Mouse (Mus musculus) layer of hippocampus, adult 8-10 months (tissue): ENCODE measurements at regions not wholly inside any gene's neighbourhood (a gene's known extent, or its start where the extent isn't known, plus 50 kb on each side); places are given as distances from the start of the nearest gene placed in this dataset.
"Not testable (repeated sequence)": the region's sequence is repeated elsewhere in the genome, so short reads cannot be mapped to it uniquely, and the experiment has no call there.

Experiments
- DNase-seq, 2 experiments: peaks; one replicate each; pipeline ENCODE4 v3.0.0; 2022; ENCODE audit warnings: low spot score in 2 of 2

DNA sequence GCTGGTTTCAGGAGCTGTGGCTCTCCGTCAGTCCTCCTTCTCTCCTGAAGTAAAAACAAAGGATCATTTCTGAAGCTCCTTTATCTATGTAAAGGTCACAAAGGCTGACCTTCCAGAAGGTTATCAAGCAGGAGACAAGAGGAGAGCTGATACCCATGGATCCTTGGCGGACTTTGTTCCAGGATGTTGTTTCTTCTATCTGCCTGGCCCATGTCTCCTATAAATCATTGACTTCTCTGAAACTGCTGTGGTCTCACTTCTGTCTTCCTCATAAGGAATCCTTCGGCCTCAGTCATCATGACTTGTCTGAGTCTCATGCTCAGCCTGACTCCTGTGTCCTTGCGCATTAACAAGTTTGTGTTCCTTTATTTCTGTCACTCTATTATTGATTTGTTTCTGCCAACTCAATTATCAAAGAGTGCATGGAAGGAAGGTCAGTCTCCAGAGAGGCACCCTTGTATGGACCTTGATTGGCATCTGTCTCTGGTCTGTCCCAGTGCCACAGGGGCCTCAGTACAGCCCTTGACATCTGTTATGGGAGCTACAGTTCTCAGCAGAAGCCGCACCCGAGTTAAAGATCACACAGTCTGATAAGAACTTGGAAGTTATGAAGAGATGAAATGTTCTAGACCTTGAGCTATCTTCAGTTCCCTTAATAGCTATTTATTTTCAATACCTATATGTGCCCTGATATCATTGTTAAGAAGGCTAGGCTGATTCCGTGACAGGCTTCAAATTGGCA, 53.2 kb upstream of the Dazl start:
- DNase-seq: no peak

DNA sequence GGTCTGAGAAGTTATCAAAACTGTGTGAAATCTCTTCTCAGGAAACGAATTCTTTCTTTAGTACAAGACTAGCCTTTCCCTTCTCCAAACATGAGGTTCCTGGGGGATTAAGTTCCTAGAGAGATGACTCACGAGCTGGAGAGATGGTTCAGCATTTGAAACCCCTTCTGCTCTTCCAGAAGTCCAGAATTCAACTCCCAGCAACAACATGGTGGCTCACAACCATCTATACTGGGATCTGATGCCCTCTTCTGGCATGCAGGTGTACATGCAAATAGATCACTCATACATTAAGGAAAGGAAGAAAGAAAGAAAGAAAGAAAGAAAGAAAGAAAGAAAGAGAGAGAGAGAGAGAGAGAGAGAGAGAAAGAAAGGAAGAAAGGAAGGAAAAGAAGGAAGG, 60.4 kb upstream of the Dazl start:
- not testable (repeated sequence) for DNase-seq

DNA sequence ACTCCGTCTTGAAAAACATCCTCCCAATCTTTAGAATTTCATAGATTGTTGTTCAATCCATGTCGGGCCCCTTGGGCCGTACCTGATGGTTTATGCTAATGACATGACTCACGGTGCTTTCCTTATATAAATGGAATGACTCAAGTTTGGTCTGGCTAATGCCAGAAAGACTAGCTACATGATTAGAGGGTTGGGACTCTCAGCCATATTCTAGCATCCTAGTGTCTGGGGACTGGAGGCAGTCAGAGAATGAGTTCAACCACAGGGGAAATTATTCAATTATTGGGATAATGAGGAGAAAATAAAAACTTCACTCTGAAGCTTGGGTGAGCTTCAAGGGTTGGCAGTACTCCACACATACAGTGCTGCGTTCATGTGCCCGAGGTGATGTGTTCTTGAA, 60.9 kb upstream of the Dazl start:
- no peak for DNase-seq

DNA sequence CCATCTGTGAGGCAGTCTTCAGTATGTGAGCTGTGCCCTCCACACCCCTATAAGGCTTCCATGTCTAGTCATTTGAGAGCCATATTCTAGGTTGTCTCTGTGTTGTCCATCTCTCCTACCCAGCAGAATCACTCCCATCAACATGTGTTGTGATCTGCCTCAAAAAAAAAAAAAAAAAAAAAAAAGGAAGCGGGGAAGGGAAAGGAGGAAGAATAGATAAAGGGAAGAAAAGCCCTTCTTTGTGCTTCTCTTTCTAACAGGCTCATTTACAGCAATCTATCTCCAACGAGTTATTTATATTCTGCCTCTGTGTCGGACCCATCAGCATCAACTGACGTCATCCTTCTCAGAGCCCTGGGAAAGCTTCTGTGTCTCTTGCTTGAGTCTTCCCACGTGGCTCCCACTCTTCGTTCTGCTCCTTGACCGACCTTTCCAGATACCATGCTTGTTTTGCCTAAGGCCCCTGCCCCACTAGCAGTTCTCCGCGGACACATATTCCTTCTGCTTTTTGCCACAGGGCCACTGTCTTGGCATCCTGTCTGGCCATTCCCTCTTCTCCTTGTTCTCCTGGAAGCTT, 68.3 kb upstream of the Dazl start:
- no peak for DNase-seq

DNA sequence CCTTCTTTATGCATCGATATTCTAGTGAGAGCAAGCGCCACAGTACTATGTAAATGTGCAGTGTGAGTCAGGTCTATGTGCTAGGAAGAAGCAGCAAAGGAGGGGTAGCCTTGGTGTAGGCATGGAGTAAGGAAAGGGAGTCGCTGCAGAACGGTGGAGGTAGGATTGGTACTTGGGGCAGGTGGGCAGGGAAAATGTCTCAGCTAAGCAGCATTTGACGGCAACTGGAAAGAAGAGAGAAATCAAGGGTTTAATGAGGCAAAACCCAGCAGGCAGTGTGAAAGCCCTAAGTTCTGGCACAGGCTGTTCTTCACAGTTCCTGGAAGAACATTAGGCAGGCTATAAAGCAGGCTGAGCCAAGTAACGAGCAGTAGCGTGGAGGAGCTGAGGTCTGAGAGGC, 72.0 kb upstream of the Dazl start:
- DNase-seq: no peak

DNA sequence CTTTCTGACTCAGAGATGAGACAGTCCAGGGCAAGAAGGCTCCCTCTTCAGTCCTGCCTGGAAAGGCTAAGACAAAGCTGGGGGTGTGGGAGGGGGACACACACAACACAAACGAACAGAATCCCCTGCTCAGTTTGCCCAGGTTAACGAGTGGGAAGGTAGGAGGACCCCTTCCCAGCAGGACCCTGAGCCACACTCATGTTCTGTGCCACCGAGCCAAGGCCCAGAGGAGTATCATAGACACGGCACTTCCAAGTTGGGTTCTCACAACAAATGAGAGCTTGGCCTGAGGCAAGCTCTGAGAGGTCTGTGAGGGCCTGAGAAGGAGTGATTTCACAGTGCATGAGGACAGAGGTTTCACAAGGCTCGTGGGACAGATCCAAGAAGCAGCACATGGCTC, 72.7 kb upstream of the Dazl start:
- no peak for DNase-seq

DNA sequence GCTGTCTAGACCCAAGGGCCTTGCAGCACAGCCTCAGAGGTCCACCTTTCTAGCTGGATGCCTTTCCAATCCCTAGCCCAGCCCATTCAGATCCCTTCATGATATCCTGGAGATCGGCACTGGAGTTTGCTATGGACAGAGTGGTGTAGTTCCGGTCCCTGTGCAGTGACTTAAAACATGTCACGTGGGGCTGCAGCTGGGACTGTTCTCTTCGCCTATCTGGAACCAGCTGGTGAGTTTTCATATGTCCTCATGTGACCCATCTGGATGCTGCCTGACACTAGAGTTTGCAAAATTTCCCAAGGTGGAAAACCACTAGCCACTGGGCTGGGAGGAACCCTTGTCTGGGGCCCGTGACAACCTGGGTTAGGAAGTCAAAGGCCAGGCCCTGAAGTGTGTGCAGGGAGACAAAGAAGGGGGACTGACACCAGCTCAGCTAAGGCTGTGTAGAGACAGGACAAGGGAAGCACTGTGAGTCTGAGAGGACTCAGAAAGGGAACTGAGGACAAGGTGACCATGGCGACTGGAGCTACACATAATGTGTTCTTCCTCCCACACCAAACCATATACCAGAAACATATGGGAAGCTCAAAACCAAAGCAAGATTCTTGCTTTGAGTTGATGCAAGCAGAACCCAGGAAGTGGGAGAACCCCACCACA, 75.9 kb upstream of the Dazl start:
- DNase-seq: no peak

DNA sequence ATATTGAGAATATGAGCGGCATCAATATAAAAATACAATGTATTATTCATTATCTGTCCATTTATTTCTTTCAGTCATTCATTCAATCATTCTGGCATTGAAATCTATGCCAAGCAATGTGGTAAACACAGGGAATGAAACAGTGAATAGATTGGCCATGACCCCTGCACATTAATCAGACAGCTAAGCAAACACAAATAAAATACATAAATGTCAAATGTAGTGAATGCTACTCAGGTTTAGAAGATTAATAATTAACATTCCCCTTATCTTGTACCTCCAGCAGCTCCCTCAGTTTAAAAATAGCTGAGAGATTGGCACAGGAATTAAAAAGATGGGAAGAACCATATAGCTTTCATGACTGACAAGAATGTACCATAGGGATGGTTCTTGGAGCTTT, 77.0 kb upstream of the Dazl start:
- DNase-seq: no peak

DNA sequence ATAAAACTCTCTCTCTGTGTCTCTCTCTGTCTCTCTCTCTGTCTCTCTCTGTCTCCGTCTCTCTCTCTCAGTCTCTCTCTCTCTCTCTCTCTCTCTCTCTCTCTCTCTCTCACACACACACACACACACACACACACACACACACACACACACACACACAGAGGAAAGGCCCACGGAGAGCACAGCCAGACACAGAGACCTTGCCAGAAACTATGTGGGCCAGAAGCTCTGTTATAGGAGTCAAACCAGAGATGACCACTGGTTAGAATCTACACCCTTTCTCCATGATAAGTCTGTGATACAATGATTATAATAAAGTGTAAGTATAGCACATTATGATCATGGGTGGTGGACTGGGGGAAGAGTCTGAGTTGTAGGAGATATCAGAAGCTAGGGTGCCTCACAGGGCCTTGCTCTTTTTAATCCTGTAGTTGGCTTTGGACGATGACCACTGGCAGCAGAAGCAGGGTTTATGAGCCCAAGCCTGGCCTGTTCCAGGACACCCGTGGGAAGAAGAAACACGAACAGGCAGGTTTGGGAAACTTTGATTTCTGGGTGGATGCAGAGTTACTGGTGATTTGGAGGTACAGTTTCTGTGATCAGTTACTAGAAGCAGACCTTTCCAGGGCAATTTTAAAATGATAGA, 80.2 kb upstream of the Dazl start:
- no peak for DNase-seq

DNA sequence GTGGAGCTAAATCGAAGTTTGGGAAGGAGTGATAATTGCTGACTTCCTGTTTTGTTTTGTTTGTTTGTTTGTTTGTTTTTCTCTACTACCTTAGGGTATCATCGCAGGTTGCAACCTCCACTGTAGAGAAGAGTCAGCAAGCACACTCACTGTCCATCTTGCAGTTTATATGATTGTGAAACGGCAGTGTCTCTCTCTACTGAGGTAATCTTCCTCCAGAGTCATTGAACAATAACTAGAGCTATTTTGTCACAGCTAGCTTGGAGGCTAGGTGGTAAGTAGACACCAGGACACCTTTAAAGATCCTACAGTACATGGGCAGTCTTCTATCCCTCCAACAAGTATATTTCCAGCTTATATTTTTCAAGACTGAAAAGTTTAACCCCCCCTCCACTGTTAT, 82.0 kb upstream of the Dazl start:
- no peak for DNase-seq

DNA sequence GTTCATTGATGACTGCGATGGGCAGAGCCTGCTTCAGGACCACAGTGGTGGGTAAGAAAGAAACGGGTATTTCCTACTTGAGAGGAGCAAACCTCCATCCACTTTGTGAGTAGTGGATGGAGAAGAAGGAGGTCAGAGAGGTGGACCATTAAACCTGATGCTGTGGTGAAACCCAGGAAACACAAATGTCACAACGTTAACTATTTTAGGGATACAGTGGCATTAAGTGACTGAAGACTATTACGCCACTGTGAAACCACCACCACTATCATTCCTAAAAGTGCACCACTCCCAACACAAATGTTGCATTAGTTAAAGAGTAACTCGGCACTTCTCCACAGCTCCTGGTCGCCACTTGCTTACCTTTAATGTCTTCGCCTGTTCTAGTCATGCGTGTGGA, 83.3 kb upstream of the Dazl start:
- DNase-seq: no peak

DNA sequence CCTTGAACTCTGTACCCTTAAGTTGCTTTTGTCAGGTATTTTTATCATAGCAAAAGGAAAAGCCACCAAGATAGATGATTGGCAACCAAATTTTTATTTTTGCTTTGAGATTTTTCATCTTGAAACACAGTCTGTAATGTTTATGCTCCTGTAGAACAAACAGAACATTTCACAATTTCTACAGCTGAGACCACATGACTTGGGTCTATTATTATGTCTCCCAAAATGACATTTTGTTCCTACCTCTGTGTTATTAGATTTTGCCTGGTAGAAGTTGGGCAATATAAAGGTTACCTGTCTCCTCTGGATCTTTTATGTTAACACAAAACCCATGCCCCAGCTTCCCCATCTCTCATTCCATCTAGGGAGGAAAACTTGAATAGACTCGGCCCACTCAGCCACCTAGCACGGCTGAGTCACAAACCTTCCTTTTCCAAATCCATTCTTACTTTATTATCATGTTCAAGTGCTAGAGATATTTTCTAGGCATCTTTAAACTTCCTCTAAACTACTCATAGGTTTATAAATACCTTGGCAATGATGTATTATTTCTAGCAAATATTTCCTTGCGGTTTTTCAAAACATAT, 84.8 kb upstream of the Dazl start:
- no peak for DNase-seq

DNA sequence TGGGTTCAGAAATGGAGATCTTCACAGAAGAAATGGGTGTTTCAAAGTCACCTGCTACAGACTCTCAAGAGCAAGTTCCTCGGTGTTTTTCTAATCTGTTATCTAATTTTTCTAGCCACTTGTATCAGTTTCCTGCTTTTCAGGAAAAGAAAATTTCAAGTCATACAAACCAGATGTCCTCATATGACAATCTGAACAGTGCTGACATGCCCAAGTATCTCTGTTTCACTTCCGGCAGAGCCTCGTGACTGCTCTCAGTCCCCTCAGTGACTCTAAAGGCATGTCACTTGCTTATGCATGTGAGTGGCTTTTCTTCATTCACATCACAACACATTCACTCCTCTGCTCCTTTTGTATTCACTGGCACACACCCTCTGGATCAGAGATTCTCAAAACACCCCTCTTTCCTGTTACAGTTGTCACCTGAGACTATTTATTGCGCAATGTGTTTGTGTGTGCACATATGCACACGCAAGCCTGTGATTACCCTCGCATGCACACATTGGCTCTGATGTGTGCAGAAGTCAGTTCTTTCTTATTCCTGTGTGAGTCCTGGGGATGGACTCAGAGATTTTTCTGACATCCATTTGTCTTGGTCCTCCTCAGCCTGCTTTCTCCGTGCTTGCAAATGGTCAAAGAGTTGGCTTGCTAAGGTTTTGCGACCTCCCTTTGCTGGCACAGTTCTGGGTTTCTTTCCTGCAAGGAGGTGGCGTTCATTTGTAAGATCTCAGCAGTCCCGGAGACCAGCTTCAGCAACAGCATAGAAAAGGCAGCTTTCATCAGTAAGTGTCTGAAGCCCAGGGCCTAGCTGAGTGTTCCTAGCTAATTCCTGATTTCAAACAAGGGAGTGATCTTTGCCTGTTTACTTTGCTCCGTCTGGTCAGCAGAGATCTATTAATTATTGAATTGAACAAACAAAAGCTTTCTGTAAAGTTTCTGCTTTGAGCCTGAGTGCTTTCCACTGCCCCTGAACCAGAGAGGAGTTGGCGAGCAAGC, 95.6 kb upstream of the Dazl start:
- DNase-seq: no peak

DNA sequence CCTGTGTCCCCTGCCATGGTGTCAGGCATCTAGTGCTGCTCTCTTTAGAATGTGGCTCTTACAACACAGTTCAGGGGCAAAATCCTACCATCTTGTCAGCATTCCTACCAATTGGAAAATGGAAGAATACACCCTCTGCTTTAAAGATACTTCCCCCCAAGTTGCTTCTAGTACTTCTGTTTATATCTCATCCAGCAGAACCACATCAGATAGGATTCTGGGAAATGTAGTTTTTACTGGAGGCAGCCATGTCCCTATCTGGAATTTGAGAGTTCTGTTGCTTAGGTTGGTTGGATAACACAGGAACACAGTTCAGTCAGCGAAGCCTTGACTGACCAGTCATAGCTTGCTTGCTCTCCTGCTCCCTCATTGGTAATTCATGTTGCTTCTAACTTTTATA, 96.7 kb upstream of the Dazl start:
- DNase-seq: no peak

DNA sequence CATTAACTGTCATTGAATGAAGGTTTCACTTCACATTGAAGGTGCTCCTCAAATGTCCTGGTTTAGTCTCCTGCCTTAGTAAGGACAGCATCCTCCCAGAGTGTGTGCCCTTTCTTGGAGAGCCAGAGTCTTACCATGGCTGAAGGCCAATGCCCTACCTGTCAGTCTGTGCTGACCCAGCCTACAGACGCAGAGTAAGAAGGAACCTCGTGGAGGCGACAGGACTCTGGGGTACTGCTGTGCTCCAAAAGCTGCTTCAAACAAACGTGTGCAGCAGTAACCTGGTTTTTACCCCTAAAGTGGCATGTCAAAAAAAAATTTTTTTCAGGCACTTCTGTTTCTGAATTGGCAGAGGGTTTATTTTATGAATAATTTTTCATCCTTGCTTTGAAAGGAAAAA, 97.8 kb upstream of the Dazl start:
- DNase-seq: no peak

DNA sequence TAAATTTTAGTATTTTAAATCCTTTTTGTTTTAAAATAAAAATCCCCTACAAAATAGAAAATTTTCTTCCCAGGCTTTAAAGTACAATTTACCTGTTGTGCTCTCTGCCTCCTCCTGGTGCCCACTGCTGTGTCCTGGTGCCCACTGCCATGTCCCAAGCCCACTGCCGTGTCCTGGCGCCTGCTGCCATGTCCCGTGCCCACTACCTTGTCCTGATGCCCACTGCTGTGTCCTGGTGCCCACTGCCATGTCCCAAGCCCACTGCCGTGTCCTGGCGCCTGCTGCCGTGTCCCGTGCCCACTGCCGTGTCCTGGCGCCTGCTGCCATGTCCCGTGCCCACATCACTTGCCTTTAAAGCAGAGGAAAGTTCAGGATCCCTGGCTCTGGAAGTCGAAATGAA, 98.6 kb upstream of the Dazl start:
- no peak for DNase-seq

DNA sequence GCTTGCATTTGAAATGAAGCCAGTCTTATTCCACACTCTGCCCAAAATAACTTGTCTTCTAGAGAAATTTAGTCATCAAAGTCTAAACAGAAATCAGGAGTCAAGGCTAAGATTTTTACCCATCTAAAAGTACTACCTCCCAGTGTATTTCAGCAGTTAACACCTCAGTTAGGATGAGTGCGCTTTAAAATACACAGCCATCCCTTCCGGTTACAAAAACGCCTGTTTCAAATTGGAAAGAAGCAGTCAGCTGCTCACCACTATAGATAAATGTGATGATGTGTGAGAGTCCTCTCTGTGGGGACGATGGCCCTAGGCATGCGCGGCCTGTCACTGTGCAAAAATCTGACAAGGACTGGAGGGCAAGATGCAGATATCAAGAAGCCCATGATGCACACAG, 99.0 kb upstream of the Dazl start:
- DNase-seq: no peak

DNA sequence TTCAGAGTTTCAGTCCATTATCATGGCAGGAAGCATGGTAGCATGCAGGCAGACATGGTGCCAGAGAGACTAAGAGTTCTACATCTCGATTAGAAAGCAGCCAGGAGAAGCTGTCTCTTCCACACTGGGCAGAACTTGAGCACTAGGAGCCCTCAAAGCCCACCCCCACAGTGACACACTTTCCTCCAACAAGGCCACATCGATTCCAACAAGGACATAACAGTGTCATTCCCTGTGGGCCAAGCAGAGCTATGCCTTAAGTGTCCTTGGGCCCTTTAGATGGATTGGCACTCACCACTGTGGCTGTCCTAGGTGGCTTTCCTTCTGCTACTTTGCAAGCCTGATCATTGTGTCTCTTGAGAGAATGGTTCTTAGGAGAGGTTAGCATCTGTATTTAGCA, 99.5 kb upstream of the Dazl start:
- no peak for DNase-seq

DNA sequence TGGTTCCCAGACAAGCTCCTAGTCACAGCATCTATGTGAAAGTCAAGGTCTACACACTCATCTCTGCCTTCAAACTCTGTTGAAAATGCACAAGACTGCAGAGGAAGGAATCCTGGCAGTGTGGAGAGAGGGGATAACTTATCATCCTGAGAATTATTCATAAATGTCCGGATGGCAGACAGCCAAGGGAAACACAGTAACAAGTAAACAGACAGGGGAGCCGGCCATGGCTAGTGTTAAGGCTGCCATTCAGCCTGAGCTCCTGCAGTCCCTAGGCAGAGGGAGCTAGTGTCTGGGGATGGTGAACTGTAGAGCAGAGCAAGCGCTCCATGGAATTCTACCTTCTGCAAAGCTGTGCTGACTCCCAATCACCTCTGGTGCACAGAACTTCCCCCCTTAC, 100.3 kb upstream of the Dazl start:
- no peak for DNase-seq

DNA sequence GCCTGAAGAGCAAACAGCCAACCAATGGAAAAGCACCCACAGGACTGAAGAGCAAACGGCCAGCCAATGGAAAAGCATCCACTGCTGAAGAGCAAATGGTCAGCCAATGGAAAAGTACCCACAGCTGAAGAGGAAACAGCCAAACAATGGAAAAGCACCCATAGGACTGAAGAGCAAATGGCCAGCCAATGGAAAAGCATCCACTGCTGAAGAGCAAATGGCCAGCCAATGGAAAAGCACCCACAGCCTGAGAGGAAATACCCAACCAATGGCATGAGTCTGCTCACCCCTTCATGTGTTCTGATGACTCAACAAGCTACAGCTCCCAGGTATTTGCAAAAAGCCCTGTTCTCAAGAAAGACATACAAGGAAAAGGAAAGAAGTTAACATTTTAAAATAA, 101.4 kb upstream of the Dazl start:
- no peak for DNase-seq

DNA sequence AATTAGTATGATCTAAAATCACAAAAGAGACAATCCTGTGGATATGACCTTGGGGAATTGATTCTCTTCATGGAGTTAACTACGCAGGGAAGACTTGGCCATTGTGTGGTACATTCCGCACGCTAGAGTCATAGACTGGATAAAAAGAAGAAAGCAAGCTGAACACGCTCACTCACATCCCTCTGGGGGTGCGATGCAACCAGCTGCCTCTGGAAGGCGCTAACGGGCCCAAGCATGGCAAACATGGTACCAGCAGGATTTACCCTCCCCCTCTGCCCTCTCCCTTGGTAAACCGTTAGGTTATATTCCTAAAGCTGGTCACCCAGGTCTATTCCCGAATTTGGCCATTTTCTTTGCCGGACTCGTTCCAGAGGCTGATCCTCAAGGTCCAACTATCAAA, 102.2 kb upstream of the Dazl start:
- DNase-seq: no peak
